Mouse (Mus musculus) heart, postnatal 0 days (tissue): ENCODE measurements around the gene Asic2.

Source experiments
- CTCF ChIP-seq: IDR thresholded peaks from 2 replicates; pipeline ENCODE4 v1.5.1; 2016; ENCODE audit warnings: antibody characterized with exemption, control low read depth, low read depth
- EP300 ChIP-seq: IDR thresholded peaks from 2 replicates; pipeline ENCODE4 v1.6.1; 2016; ENCODE audit warnings: antibody characterized with exemption, low read depth

- TF ChIP-seq EP300 (no peak), CTCF (no peak)
Observed at GRCm38 (mm10) chr11:81239091-81239490, 729.2 kb downstream of the Asic2 start.
